Mouse (Mus musculus) thymus, postnatal 4 days (tissue): ENCODE data around the gene Cdk14.

Experiments
- DNase-seq: peaks from one replicate; pipeline ENCODE4 v3.0.0; 2021

Cdk14 gene

DNA sequence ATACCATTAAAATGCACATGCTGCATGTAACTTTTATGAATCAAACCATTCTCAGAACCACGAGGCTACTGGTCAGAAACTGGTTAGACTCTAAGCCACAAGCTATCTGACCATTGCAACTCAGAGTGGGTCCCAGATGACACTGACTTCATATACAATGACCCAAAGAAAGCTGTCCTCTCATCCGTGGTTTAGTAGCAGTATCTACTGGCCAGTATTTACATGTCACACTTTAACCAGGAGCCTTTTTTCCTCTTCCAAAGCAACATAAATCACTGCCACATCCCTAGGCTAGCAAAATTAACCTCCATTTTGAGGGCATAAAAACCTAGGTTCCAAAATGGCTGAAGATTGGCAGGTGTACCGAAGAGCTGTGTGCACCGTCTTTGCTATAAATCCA lies 533.0 kb downstream of the Cdk14 start:
- no peak for DNase-seq

GRCm38 (mm10) chr5:4882841-4883240 lies 537.3 kb downstream of the Cdk14 start:
- DNase-seq: no peak

- no peak for DNase-seq
Measured at GRCm38 (mm10) chr5:4880331-4880730, 539.8 kb downstream of the Cdk14 start.

- DNase-seq: no peak
Measured at GRCm38 (mm10) chr5:4878934-4879333, 541.2 kb downstream of the Cdk14 start.

GRCm38 (mm10) chr5:4877638-4878037 lies 542.5 kb downstream of the Cdk14 start:
- no peak for DNase-seq

GRCm38 (mm10) chr5:4877131-4877631 lies 542.9 kb downstream of the Cdk14 start:
- DNase-seq: no peak

DNA sequence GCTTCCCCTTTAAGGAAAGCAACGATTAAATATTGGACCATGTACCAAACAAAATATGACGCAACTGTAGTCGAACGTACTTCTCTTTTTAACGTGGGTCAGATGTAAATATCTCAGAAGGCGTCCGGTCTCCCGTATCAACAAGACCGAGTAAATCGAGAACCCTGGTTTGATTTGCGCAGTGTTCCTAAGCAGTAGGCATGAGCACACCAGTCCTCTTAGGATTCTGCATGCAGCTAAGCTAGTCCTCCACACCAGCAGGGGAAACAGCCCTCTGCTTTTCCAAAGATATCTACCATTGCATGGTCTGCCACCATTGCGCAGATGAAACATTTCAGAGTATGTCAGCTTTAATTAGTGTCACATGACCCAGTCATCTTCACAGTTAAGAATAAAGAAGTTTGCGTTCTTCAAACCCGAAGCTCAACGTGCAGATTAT lies 543.4 kb downstream of the Cdk14 start:
- no peak for DNase-seq

- DNase-seq: no peak
Measured at GRCm38 (mm10) chr5:4870041-4870726, 549.9 kb downstream of the Cdk14 start.

DNA sequence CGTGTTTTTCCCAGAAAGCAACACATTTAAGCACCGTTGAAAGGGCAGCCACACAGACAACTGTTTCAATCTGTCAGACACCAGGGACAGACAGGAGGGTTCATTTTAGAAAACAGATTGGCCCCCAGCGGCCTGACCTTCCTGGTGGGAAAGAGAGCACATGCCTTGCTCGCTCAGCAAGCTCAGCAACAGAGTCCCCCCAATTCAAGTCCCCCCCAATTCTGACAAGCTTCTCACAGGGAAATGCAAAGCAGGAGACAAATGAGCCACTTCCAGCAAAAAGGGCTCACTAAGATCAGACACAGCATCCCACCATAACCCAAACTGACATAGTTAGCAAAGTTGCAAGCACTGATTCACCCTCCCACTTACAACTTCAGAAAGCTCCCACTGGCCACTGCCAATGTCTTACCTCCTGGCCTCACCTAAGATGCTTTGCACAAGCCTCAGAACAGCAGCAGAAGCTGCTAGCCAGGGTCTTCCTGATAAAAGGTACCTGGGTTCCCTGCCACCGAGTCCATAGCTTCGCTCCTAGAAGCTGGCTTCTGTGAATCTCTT lies 551.5 kb downstream of the Cdk14 start:
- no peak for DNase-seq

DNA sequence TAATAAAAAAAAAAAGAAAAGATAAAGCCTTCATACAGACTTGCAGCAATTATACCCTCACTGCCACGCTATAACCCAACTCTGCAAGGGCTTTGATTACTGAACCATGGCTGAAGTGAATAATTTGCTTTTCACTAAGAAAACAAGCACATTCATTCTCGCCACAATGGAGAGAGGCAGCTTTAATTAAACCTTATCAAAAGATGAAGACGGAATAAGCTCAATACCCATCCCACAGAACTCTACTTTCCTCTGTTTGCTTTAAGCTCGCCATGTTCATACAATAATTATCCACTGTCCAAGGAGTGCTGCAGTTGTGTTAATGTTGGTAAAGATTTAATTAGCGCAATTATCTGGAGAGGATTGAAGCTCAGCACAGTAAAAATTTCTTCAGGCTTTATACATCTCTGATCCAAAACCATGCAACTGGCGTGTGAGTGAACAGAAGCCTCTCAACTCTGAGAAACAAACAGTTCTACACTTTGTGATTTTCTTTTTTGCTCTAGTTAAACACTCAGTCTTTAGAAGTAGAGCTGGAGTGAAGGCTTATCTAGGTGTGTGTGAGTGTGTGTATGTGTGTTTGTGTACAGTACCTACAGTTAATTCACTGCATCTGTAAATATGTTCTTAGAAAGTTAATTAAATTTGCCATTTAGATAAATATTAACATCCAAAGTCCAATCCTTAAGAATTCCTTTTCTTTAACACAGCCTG lies 552.1 kb downstream of the Cdk14 start:
- DNase-seq: no peak

DNA sequence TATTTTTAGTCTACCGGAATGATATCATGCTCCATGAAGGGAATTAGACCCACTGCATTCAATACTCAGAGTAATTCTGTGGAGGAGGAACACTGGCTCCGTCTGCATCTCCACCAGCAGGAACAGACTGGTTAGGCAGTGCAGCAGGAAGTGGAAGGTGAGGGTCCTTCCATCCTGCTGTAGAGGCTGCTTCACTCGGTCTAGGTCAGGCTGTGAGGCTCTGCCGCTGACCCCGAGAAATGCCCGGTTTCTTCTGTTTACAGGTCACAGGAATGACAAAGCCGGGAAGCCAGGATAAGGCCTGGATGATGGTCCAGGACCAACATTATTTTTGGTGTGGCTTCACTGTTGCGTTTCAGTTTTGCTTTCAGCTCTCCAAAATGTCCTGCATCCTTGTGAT lies 553.2 kb downstream of the Cdk14 start:
- DNase-seq: no peak

DNA sequence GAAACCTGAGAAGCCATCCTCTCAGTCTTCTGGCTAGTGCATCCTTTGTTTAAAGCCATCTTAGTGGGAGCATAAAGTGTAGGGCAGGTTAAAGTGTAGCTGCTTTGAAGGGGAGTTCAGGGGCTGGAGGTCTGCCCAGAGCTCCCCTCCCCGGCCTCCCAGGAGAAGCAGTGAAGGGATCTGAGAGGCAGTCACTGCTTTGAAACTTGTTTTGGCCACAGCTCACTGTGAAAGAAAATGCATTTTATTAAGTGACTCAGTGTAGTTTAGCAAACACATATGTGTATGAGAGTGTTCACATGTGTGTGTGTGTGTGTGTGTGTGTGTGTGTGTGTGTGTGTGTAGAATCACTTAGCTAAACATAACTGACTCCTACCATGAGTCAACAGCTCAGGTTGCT lies 554.0 kb downstream of the Cdk14 start:
- no peak for DNase-seq

GRCm38 (mm10) chr5:4861592-4861991 lies 558.5 kb downstream of the Cdk14 start:
- no peak for DNase-seq

GRCm38 (mm10) chr5:4861141-4861540 lies 559.0 kb downstream of the Cdk14 start:
- no peak for DNase-seq

- no peak for DNase-seq
Measured at GRCm38 (mm10) chr5:4858032-4858641, 562.0 kb downstream of the Cdk14 start.

DNA sequence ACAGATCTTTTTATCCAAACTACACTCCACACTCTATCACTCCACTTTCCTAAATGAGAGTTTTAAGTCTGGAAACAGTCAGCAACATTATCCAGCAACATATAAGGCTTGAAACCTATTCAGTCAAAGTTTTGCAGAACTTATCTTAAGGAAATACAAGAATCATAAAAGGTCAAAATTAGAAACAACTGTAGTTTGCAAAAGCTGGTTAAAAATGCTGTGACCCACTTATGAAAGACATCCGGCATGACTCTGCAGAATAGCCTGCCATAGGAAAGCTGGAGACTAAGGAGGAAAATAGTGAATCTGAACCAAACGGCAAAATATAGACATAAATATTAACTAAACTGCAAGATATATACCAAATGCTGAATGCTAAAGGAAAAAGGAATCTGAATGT lies 566.6 kb downstream of the Cdk14 start:
- DNase-seq: no peak

- no peak for DNase-seq
Measured at GRCm38 (mm10) chr5:4852711-4853320, 567.3 kb downstream of the Cdk14 start.

- no peak for DNase-seq
Measured at GRCm38 (mm10) chr5:4851934-4852710, 568.0 kb downstream of the Cdk14 start.

DNA sequence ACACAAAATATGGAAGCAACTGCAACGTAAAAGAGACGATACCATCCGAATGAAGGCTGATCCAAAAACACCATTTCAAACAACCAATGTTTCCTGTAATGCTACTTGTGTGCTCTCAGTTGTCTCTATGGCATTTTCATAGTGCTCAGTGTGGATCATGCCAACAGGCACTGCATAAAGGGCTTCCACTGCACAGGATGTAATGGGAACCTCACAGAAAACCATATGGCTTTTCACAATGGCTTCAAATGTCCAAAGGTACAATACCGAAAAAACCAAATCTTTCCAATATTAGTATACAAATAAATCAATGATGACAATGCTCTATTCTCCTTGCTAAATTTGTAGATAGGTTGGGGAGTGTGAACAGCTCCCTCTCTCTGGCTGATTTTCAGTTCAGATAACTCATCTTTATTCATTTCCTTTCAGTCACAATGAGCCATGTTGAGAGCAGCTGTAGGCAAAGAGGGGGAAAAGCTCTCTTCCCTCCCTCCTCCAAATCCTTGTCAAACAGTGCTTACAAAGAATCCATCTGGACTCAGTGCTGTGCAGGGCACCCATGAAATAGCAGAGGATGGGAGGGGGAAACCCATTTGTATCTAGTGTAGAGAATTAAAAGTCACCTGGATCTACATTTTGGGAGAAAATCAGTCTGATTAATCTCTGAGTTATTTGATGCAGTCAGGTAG lies 568.7 kb downstream of the Cdk14 start:
- DNase-seq: no peak

DNA sequence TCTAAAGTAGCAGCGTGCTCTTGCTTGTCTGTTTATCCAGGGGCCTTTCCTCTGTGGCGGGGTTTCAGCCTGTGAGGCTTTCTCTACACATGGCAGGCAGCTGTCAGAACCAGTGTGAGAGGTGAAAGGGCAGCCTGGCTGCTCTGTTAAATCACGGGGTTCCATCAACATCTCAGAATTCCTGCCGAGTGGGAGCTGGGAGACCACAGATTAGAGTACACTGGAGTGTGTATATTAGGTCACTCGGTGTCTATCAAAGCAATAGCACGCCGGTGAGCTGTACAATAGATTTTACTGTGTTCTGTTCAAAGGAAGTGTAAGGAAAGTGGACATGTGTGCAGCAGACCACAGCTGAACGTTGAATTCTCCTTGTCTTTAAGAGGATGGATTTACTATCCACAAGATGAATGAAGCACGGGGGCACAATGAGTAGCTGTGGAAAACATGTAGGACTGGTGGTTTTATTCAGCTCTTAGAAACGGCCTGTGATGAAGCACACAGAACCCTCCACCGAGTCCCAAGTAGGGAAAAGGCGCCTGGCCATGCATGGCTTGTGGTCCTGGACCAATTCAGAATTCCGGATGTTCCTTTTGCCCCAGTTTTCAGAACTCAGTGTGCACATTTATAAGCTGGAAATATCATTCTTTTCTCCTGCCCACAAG lies 585.2 kb downstream of the Cdk14 start:
- DNase-seq: no peak

GRCm38 (mm10) chr5:4833940-4834339 lies 586.2 kb downstream of the Cdk14 start:
- DNase-seq: no peak
